Mouse (Mus musculus): ENCODE data around the gene Zfp948. TPM values are rescaled to one million over a fixed set of nuclear protein-coding genes. Genes with fewer than 3 reads are reported as not detected.

Gene Zfp948
- 2.0 TPM for total RNA-seq (2023)

GRCm38 (mm10) chr17:21566728-21567349 is at the start of gene Zfp948:
TSS of gene Zfp948 (plus strand) at chr17:21567008.

GRCm38 (mm10) chr17:21535096-21536001 is 31.5 kb upstream of the Zfp948 start, which contains the start of gene Zfp52:
TSS of gene Zfp52 (plus strand) at chr17:21535539.

Other genes with a start within 250 kb of the Zfp948 start
- gene Zfp677, start 183.3 kb upstream of the Zfp948 start, total RNA-seq (2023), result 7.1 TPM
- gene Zfp54, start 143.8 kb upstream of the Zfp948 start, total RNA-seq (2023), result 1.7 TPM
- gene Zfp51, start 116.6 kb upstream of the Zfp948 start, total RNA-seq (2023), result 20.5 TPM
- 28.1 TPM for gene Zfp53, start 78.0 kb upstream of the Zfp948 start, total RNA-seq (2023)
- 5.6 TPM for gene Zfp52, start 31.5 kb upstream of the Zfp948 start, total RNA-seq (2023)
- 9.1 TPM for gene Zfp983, start 83.6 kb downstream of the Zfp948 start, total RNA-seq (2023)
- 15.1 TPM for gene Gm10226, start 124.9 kb downstream of the Zfp948 start, total RNA-seq (2023)
- gene Zfp760, start 140.7 kb downstream of the Zfp948 start, total RNA-seq (2023), result 2.0 TPM
- gene Zfp229, start 163.8 kb downstream of the Zfp948 start, total RNA-seq (2023), result 0.95 TPM